10 mouse cellular contexts compared by ENCODE assay signal in genomic region chr16:58663021-58663420, GRCm38 (mm10). TPM values are rescaled to one million over a fixed set of nuclear protein-coding genes. Genes with fewer than 3 reads are reported as not detected.
A peak's percentile ranks its signal among the peaks of the same experiment; 100 is the strongest.
DNase-seq lines count a peak whose midpoint lies in the region; ATAC-seq and TF ChIP-seq lines count a peak whose summit lies in the region.
"Had no signal": no experiment of that assay in that cellular context is flagged by ENCODE, and none has a peak within 500 bp of the region (broad histone marks: within the 10 kb centered on the region; RNA-seq: fewer than 3 reads in every experiment).

No protein-coding gene starts in this region.

- 73% methylated on average over 5 of the region's 5 CpGs for WGBS in hindbrain, embryonic 14.5 days
- WGBS in hindbrain, embryonic 13.5 days: 70% methylated on average over 5 of the region's 5 CpGs
- 67% methylated on average over 5 of the region's 5 CpGs for WGBS in hindbrain, embryonic 16.5 days
- WGBS in midbrain, embryonic 15.5 days: 82% methylated on average over 5 of the region's 5 CpGs
- 58% methylated on average over 5 of the region's 5 CpGs for WGBS in cerebellum, adult 2 months

- no peak for TF ChIP-seq CTCF in cerebellum, adult 2 months (IDR thresholded peaks at IDR 0.05; ENCODE audit: borderline replicate concordance, insufficient read depth, low read depth, low read length)

- H3K27me3 ChIP-seq in hindbrain, embryonic 14.5 days (ENCODE audit: control insufficient read depth, insufficient read depth, low read length): no peaks in the 10 kb centered on the region
- H3K27me3 ChIP-seq in hindbrain, embryonic 13.5 days: no peaks in the 10 kb centered on the region
- H3K27me3 ChIP-seq in hindbrain, embryonic 16.5 days (replicated peaks; ENCODE audit: control insufficient read depth, insufficient read depth, low read length): no peaks in the 10 kb centered on the region
- H3K27me3 ChIP-seq in midbrain, embryonic 15.5 days (replicated peaks): no peaks in the 10 kb centered on the region
- H3K27me3 ChIP-seq in cerebellum, adult 2 months (ENCODE audit: control insufficient read depth, insufficient read depth, low read length): no peaks in the 10 kb centered on the region
- H3K27me3 ChIP-seq: neural tube, embryonic 13.5 days had no signal

- H3K4me3 ChIP-seq in hindbrain, embryonic 14.5 days (replicated peaks; ENCODE audit: low read length): no peak overlapping the region
- no peak overlapping the region for H3K4me3 ChIP-seq in hindbrain, embryonic 13.5 days
- no peak overlapping the region for H3K4me3 ChIP-seq in hindbrain, embryonic 16.5 days (ENCODE audit: low read length)
- no peak overlapping the region for H3K4me3 ChIP-seq in midbrain, embryonic 15.5 days
- H3K4me3 ChIP-seq in cerebellum, adult 2 months (replicated peaks; ENCODE audit: insufficient read depth, low read depth, low read length): no peak overlapping the region
- H3K4me3 ChIP-seq: neural tube, embryonic 13.5 days had no signal

- TF ChIP-seq POLR2A in cerebellum, adult 2 months (IDR thresholded peaks at IDR 0.05; ENCODE audit: borderline replicate concordance, insufficient read depth, low read length): no peak

- no peak overlapping the region for H3K27ac ChIP-seq in hindbrain, embryonic 14.5 days
- no peak overlapping the region for H3K27ac ChIP-seq in hindbrain, embryonic 13.5 days
- no peak overlapping the region for H3K27ac ChIP-seq in hindbrain, embryonic 16.5 days (ENCODE audit: low read depth, low read length)
- H3K27ac ChIP-seq in midbrain, embryonic 15.5 days: no peak overlapping the region
- no peak overlapping the region for H3K27ac ChIP-seq in cerebellum, adult 2 months (ENCODE audit: insufficient read depth, low read length)
- H3K27ac ChIP-seq: neural tube, embryonic 13.5 days had no signal

- H3K9me3 ChIP-seq in hindbrain, embryonic 14.5 days (ENCODE audit: control insufficient read depth, low read length): no peaks in the 10 kb centered on the region
- no peaks in the 10 kb centered on the region for H3K9me3 ChIP-seq in hindbrain, embryonic 13.5 days
- no peaks in the 10 kb centered on the region for H3K9me3 ChIP-seq in hindbrain, embryonic 16.5 days (ENCODE audit: control insufficient read depth, low read length)
- H3K9me3 ChIP-seq in midbrain, embryonic 15.5 days: no peaks in the 10 kb centered on the region
- H3K9me3 ChIP-seq: neural tube, embryonic 13.5 days had no signal

- no peaks in the 10 kb centered on the region for H3K36me3 ChIP-seq in hindbrain, embryonic 14.5 days (replicated peaks; ENCODE audit: control insufficient read depth, insufficient read depth)
- H3K36me3 ChIP-seq in hindbrain, embryonic 13.5 days: no peaks in the 10 kb centered on the region
- H3K36me3 ChIP-seq in hindbrain, embryonic 16.5 days (ENCODE audit: control insufficient read depth, insufficient read depth, low read length): no peaks in the 10 kb centered on the region
- no peaks in the 10 kb centered on the region for H3K36me3 ChIP-seq in midbrain, embryonic 15.5 days (replicated peaks)
- H3K36me3 ChIP-seq: neural tube, embryonic 13.5 days had no signal

- no peak overlapping the region for H3K4me2 ChIP-seq in hindbrain, embryonic 14.5 days (replicated peaks)
- H3K4me2 ChIP-seq in hindbrain, embryonic 13.5 days: no peak overlapping the region
- no peak overlapping the region for H3K4me2 ChIP-seq in hindbrain, embryonic 16.5 days (ENCODE audit: low read length)
- H3K4me2 ChIP-seq in midbrain, embryonic 15.5 days: no peak overlapping the region
- H3K4me2 ChIP-seq: neural tube, embryonic 13.5 days had no signal

- H3K4me1 ChIP-seq in hindbrain, embryonic 14.5 days (replicated peaks; ENCODE audit: control insufficient read depth, insufficient read depth, low read length): no peaks in the 10 kb centered on the region
- no peaks in the 10 kb centered on the region for H3K4me1 ChIP-seq in hindbrain, embryonic 13.5 days (replicated peaks)
- no peaks in the 10 kb centered on the region for H3K4me1 ChIP-seq in hindbrain, embryonic 16.5 days (ENCODE audit: control insufficient read depth, insufficient read depth, low read depth, low read length)
- H3K4me1 ChIP-seq in midbrain, embryonic 15.5 days: no peaks in the 10 kb centered on the region
- no peaks in the 10 kb centered on the region for H3K4me1 ChIP-seq in cerebellum, adult 2 months (ENCODE audit: control insufficient read depth, insufficient read depth, low read length)
- H3K4me1 ChIP-seq: neural tube, embryonic 13.5 days had no signal

- ATAC-seq in hindbrain, embryonic 14.5 days (ENCODE audit: low FRiP score): peak; percentile 72; the same call in 1 of the 2 replicates
- ATAC-seq in hindbrain, embryonic 13.5 days (ENCODE audit: low FRiP score): no peak
- peak; percentile 82 for ATAC-seq in hindbrain, embryonic 16.5 days
- ATAC-seq in midbrain, embryonic 15.5 days (replicated peaks): peak; percentile 88

- H3K9ac ChIP-seq in hindbrain, embryonic 14.5 days: no peak overlapping the region
- no peak overlapping the region for H3K9ac ChIP-seq in hindbrain, embryonic 13.5 days
- H3K9ac ChIP-seq in hindbrain, embryonic 16.5 days (ENCODE audit: low read depth, low read length): no peak overlapping the region
- no peak overlapping the region for H3K9ac ChIP-seq in midbrain, embryonic 15.5 days
- H3K9ac ChIP-seq: neural tube, embryonic 13.5 days had no signal

- peak; percentile 76 for DNase-seq in hindbrain, embryonic 14.5 days (ENCODE audit: low spot score)
- DNase-seq in MEL-GATA-1-ER (ENCODE audit: extremely low read depth, low read depth): peak; percentile 60
- no peak for DNase-seq in urinary bladder, adult 18-20 months (ENCODE audit: low spot score in 2 of 2)
- DNase-seq in embryo, embryonic 10 days (ENCODE audit: low spot score): no peak
- DNase-seq in cerebellum, adult 2 months: no peak
- DNase-seq: heart, postnatal 4 days had no signal

RNA-seq across cellular contexts. Expression of gene Cpox, which starts 7.1 kb away (rescaled TPM):
- polyA plus RNA-seq in hindbrain, embryonic 14.5 days (2014; fragmentation: Nextera tagmentation; extraction: Ambion mirVana): 12.4 and 17.5 TPM in 2 replicates
- 10.6 and 10.8 TPM in 2 replicates for polyA plus RNA-seq in hindbrain, embryonic 13.5 days (2015; fragmentation: Nextera tagmentation; extraction: Ambion mirVana)
- 14.5 and 16.3 TPM in 2 replicates for polyA plus RNA-seq in hindbrain, embryonic 16.5 days (2015; fragmentation: Nextera tagmentation; extraction: Ambion mirVana)
- polyA plus RNA-seq in midbrain, embryonic 15.5 days (2015; fragmentation: Nextera tagmentation; extraction: Ambion mirVana): 15.5 and 15.8 TPM in 2 replicates
- polyA plus RNA-seq in cerebellum, adult 2 months (2012; rRNA removed): 40.9 and 44.4 TPM in 2 replicates

RNA-seq across cellular contexts. Expression of gene E330017A01Rik, which starts 24.5 kb away (rescaled TPM):
- polyA plus RNA-seq in hindbrain, embryonic 14.5 days (2014; fragmentation: Nextera tagmentation; extraction: Ambion mirVana): not detected in 2 replicates
- polyA plus RNA-seq in hindbrain, embryonic 13.5 days (2015; fragmentation: Nextera tagmentation; extraction: Ambion mirVana): not detected in 2 replicates
- polyA plus RNA-seq in hindbrain, embryonic 16.5 days (2015; fragmentation: Nextera tagmentation; extraction: Ambion mirVana): not detected in 2 replicates
- not detected in 2 replicates for polyA plus RNA-seq in midbrain, embryonic 15.5 days (2015; fragmentation: Nextera tagmentation; extraction: Ambion mirVana)
- polyA plus RNA-seq in cerebellum, adult 2 months (2012; rRNA removed): not detected in 2 replicates

RNA-seq across cellular contexts. Expression of gene Gm813, which starts 46.2 kb away (rescaled TPM):
- not detected in 2 replicates for polyA plus RNA-seq in hindbrain, embryonic 14.5 days (2014; fragmentation: Nextera tagmentation; extraction: Ambion mirVana)
- not detected in 2 replicates for polyA plus RNA-seq in hindbrain, embryonic 13.5 days (2015; fragmentation: Nextera tagmentation; extraction: Ambion mirVana)
- not detected in 2 replicates for polyA plus RNA-seq in hindbrain, embryonic 16.5 days (2015; fragmentation: Nextera tagmentation; extraction: Ambion mirVana)
- polyA plus RNA-seq in midbrain, embryonic 15.5 days (2015; fragmentation: Nextera tagmentation; extraction: Ambion mirVana): not detected in 2 replicates
- polyA plus RNA-seq in cerebellum, adult 2 months (2012; rRNA removed): not detected in 2 replicates
- polyA plus RNA-seq: neural tube, embryonic 13.5 days had no signal

RNA-seq across cellular contexts. Expression of gene Gpr15, which starts 55.8 kb away (rescaled TPM):
- polyA plus RNA-seq in hindbrain, embryonic 14.5 days (2014; fragmentation: Nextera tagmentation; extraction: Ambion mirVana): not detected in 2 replicates
- not detected in 2 replicates for polyA plus RNA-seq in hindbrain, embryonic 13.5 days (2015; fragmentation: Nextera tagmentation; extraction: Ambion mirVana)
- polyA plus RNA-seq in hindbrain, embryonic 16.5 days (2015; fragmentation: Nextera tagmentation; extraction: Ambion mirVana): 0.12 TPM in 1 of 2 replicates, not detected in the other
- polyA plus RNA-seq in midbrain, embryonic 15.5 days (2015; fragmentation: Nextera tagmentation; extraction: Ambion mirVana): 0.13 TPM in 1 of 2 replicates, not detected in the other
- 0.06 TPM in 1 of 2 replicates, not detected in the other for polyA plus RNA-seq in cerebellum, adult 2 months (2012; rRNA removed)
- polyA plus RNA-seq: neural tube, embryonic 13.5 days had no signal

Comparison
In these comparisons a context has a peak if more than half of its experiments do, and no peak if none do; other contexts are left out.
1. DNase-seq: peak in hindbrain, embryonic 14.5 days (single experiment) and MEL-GATA-1-ER (single experiment); none in urinary bladder, adult 18-20 months (0 of 2), embryo, embryonic 10 days (single experiment) and cerebellum, adult 2 months (0 of 2).